Mouse (Mus musculus) lung, adult 2 months (tissue): ENCODE measurements around the gene Atp5g2.

Source experiments
- CTCF ChIP-seq: fragments of 200-500 bp; IDR thresholded peaks from 2 replicates; pipeline ENCODE4 v1.5.1; 2011; ENCODE audit warnings: mild to moderate bottlenecking, low read length, control low read depth; ENCODE audit not compliant: insufficient read depth
- POLR2A ChIP-seq: fragments of 200-500 bp; IDR thresholded peaks from 2 replicates; pipeline ENCODE4 v1.6.1; 2011; ENCODE audit warnings: low read depth, mild to moderate bottlenecking, control low read depth, low read length, borderline replicate concordance; ENCODE audit errors: extremely low read depth

GRCm38 (mm10) chr15:102705226-102705894 is 33.2 kb upstream of the Atp5g2 start:
- no peak for TF ChIP-seq CTCF
- no peak for TF ChIP-seq POLR2A
